Comparison of ENCODE assay signal across 27 mouse cellular contexts in the genomic region with DNA sequence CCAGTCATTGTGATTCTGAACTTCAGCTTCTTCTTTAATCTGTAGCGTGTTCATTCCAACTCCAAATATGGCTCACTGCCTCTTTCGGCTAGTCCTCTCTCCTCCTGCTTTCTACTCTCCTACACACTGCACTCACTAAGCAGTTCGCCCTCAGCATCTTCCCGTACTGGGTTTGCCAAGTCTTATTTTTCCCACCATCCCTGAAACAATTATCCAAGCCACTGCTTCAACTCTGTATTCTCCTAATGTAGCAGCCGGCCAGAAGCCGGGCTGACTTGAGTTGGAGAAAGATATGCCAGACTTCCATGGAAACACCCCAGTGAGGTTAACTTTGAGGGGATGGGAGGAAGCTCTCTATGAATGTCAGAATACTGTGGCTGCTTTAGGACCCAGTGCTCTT. TPM values are rescaled to one million over a fixed set of nuclear protein-coding genes. Genes with fewer than 3 reads are reported as not detected.
DNase-seq lines count a peak whose midpoint lies in the region; ATAC-seq and TF ChIP-seq lines count a peak whose summit lies in the region.
"Had no signal": no experiment of that assay in that cellular context is flagged by ENCODE, and none has a peak within 500 bp of the region (broad histone marks: within the 10 kb centered on the region; RNA-seq: fewer than 3 reads in every experiment).

No protein-coding gene starts in this region.

- no peak overlapping the region for H3K9ac ChIP-seq in forebrain, postnatal 0 days
- no peak overlapping the region for H3K9ac ChIP-seq in hindbrain, embryonic 14.5 days
- H3K9ac ChIP-seq in hindbrain, embryonic 12.5 days = no peak overlapping the region
- H3K9ac ChIP-seq in hindbrain, postnatal 0 days (replicated peaks; ENCODE audit: low read length) = no peak overlapping the region
- no peak overlapping the region for H3K9ac ChIP-seq in hindbrain, embryonic 11.5 days (ENCODE audit: low read depth, low read length)
- H3K9ac ChIP-seq: embryonic facial prominence, embryonic 13.5 days; heart, embryonic 13.5 days; intestine, embryonic 15.5 days had no signal

- H3K4me3 ChIP-seq in forebrain, postnatal 0 days (ENCODE audit: low read depth, low read length) = no peak overlapping the region
- H3K4me3 ChIP-seq in forebrain, embryonic 10.5 days = no peak overlapping the region
- no peak overlapping the region for H3K4me3 ChIP-seq in hindbrain, embryonic 14.5 days (replicated peaks; ENCODE audit: low read length)
- no peak overlapping the region for H3K4me3 ChIP-seq in hindbrain, embryonic 12.5 days
- no peak overlapping the region for H3K4me3 ChIP-seq in hindbrain, postnatal 0 days (ENCODE audit: low read length)
- no peak overlapping the region for H3K4me3 ChIP-seq in hindbrain, embryonic 11.5 days (ENCODE audit: low read depth, low read length)
- H3K4me3 ChIP-seq: embryonic facial prominence, embryonic 10.5 days; embryonic facial prominence, embryonic 13.5 days; heart, adult 2 months; heart, embryonic 10.5 days; heart, embryonic 13.5 days; intestine, embryonic 15.5 days had no signal

- no peaks in the 10 kb centered on the region for H3K9me3 ChIP-seq in forebrain, postnatal 0 days (ENCODE audit: low read length)
- H3K9me3 ChIP-seq in forebrain, embryonic 10.5 days = no peaks in the 10 kb centered on the region
- H3K9me3 ChIP-seq in hindbrain, embryonic 14.5 days (ENCODE audit: control insufficient read depth, low read length) = no peaks in the 10 kb centered on the region
- H3K9me3 ChIP-seq in hindbrain, embryonic 12.5 days (replicated peaks) = no peaks in the 10 kb centered on the region
- H3K9me3 ChIP-seq in hindbrain, postnatal 0 days (ENCODE audit: low read length) = no peaks in the 10 kb centered on the region
- no peaks in the 10 kb centered on the region for H3K9me3 ChIP-seq in hindbrain, embryonic 11.5 days (ENCODE audit: control insufficient read depth, low read length)
- H3K9me3 ChIP-seq: embryonic facial prominence, embryonic 10.5 days; embryonic facial prominence, embryonic 13.5 days; heart, embryonic 10.5 days; heart, embryonic 13.5 days; intestine, embryonic 15.5 days had no signal

- TF ChIP-seq CTCF in forebrain, postnatal 0 days (IDR thresholded peaks at IDR 0.05; ENCODE audit: low read depth) = no peak
- no peak for TF ChIP-seq CTCF in hindbrain, postnatal 0 days (IDR thresholded peaks at IDR 0.05; ENCODE audit: low read depth)

- DNase-seq in forebrain, postnatal 0 days = no peak
- DNase-seq in forebrain, embryonic 10.5 days (ENCODE audit: extremely low spot score, low spot score) = no peak
- no peak for DNase-seq in hindbrain, embryonic 14.5 days (ENCODE audit: low spot score)
- peak; percentile 50 for DNase-seq in hindbrain, postnatal 0 days (ENCODE audit: low spot score)
- DNase-seq in hindbrain, embryonic 11.5 days (ENCODE audit: low spot score) = no peak
- DNase-seq in left cerebral cortex, postnatal 4 days = peak; percentile 3
- DNase-seq in left cerebral cortex, postnatal 36 days (ENCODE audit: low spot score in 2 of 2) = no peak
- DNase-seq: adrenal gland, adult 8-10 months; adrenal gland, postnatal 25 days; cerebellum, adult 11-12 months; cerebellum, adult 8-10 months; cerebellum, postnatal 10 days; cerebellum, postnatal 36 days; embryo, embryonic 11 days; gastrocnemius, postnatal 36 days; heart, adult 2 months; heart, postnatal 14 days; heart, postnatal 4 days; kidney, adult 11 months had no signal

- no peak overlapping the region for H3K27ac ChIP-seq in forebrain, postnatal 0 days (ENCODE audit: low read depth, low read length)
- no peak overlapping the region for H3K27ac ChIP-seq in forebrain, embryonic 10.5 days
- no peak overlapping the region for H3K27ac ChIP-seq in hindbrain, embryonic 14.5 days
- H3K27ac ChIP-seq in hindbrain, embryonic 12.5 days = no peak overlapping the region
- H3K27ac ChIP-seq in hindbrain, postnatal 0 days = 0 out of 2 replicates have a peak overlapping the region, but pooled peaks have one; percentile 20
- H3K27ac ChIP-seq in hindbrain, embryonic 11.5 days (ENCODE audit: low read depth, low read length) = no peak overlapping the region
- H3K27ac ChIP-seq: embryonic facial prominence, embryonic 10.5 days; embryonic facial prominence, embryonic 13.5 days; heart, adult 2 months; heart, embryonic 10.5 days; heart, embryonic 13.5 days; intestine, embryonic 15.5 days had no signal

- no peak overlapping the region for H3K4me2 ChIP-seq in forebrain, postnatal 0 days (ENCODE audit: low read depth)
- no peak overlapping the region for H3K4me2 ChIP-seq in hindbrain, embryonic 14.5 days (replicated peaks)
- H3K4me2 ChIP-seq in hindbrain, embryonic 12.5 days (replicated peaks) = no peak overlapping the region
- no peak overlapping the region for H3K4me2 ChIP-seq in hindbrain, postnatal 0 days (ENCODE audit: low read depth, low read length)
- H3K4me2 ChIP-seq in hindbrain, embryonic 11.5 days (replicated peaks; ENCODE audit: low read depth, low read length) = no peak overlapping the region
- H3K4me2 ChIP-seq: embryonic facial prominence, embryonic 13.5 days; heart, embryonic 13.5 days; intestine, embryonic 15.5 days had no signal

- no peaks in the 10 kb centered on the region for H3K4me1 ChIP-seq in forebrain, postnatal 0 days (ENCODE audit: insufficient read depth)
- H3K4me1 ChIP-seq in forebrain, embryonic 10.5 days = no peaks in the 10 kb centered on the region
- H3K4me1 ChIP-seq in hindbrain, embryonic 14.5 days (replicated peaks; ENCODE audit: control insufficient read depth, insufficient read depth, low read length) = no peaks in the 10 kb centered on the region
- H3K4me1 ChIP-seq in hindbrain, embryonic 12.5 days = no peaks in the 10 kb centered on the region
- no peaks in the 10 kb centered on the region for H3K4me1 ChIP-seq in hindbrain, postnatal 0 days (ENCODE audit: insufficient read depth, low read length)
- no peaks in the 10 kb centered on the region for H3K4me1 ChIP-seq in hindbrain, embryonic 11.5 days (replicated peaks; ENCODE audit: control insufficient read depth, insufficient read depth, low read length)
- H3K4me1 ChIP-seq: embryonic facial prominence, embryonic 10.5 days; embryonic facial prominence, embryonic 13.5 days; heart, embryonic 10.5 days; heart, embryonic 13.5 days; intestine, embryonic 15.5 days had no signal

- intact Hi-C loops in left cerebral cortex, postnatal 4 days (cut with DNase I) = no loop called here
- intact Hi-C loops in left cerebral cortex, postnatal 36 days (cut with DNase I) = no loop called here

- no peaks in the 10 kb centered on the region for H3K27me3 ChIP-seq in forebrain, postnatal 0 days (ENCODE audit: insufficient read depth, low read length)
- peaks cover 62% of the 10 kb centered on the region for H3K27me3 ChIP-seq in forebrain, embryonic 10.5 days (ENCODE audit: poor library complexity, severe bottlenecking)
- no peaks in the 10 kb centered on the region for H3K27me3 ChIP-seq in hindbrain, embryonic 14.5 days (ENCODE audit: control insufficient read depth, insufficient read depth, low read length)
- H3K27me3 ChIP-seq in hindbrain, embryonic 12.5 days = no peaks in the 10 kb centered on the region
- H3K27me3 ChIP-seq in hindbrain, postnatal 0 days (ENCODE audit: insufficient read depth, low read length) = no peaks in the 10 kb centered on the region
- no peaks in the 10 kb centered on the region for H3K27me3 ChIP-seq in hindbrain, embryonic 11.5 days (ENCODE audit: control insufficient read depth, insufficient read depth, low read length)
- H3K27me3 ChIP-seq: heart, embryonic 13.5 days; intestine, embryonic 15.5 days had no signal

- no peaks in the 10 kb centered on the region for H3K36me3 ChIP-seq in forebrain, postnatal 0 days (ENCODE audit: insufficient read depth)
- H3K36me3 ChIP-seq in forebrain, embryonic 10.5 days (replicated peaks) = peaks cover 4% of the 10 kb centered on the region; the same call in 1 of the 2 replicates
- H3K36me3 ChIP-seq in hindbrain, embryonic 14.5 days (replicated peaks; ENCODE audit: control insufficient read depth, insufficient read depth) = no peaks in the 10 kb centered on the region
- no peaks in the 10 kb centered on the region for H3K36me3 ChIP-seq in hindbrain, embryonic 12.5 days
- H3K36me3 ChIP-seq in hindbrain, postnatal 0 days (ENCODE audit: insufficient read depth, low read length) = no peaks in the 10 kb centered on the region
- H3K36me3 ChIP-seq in hindbrain, embryonic 11.5 days (ENCODE audit: control insufficient read depth, insufficient read depth, low read length) = no peaks in the 10 kb centered on the region
- H3K36me3 ChIP-seq: heart, embryonic 10.5 days; intestine, embryonic 15.5 days had no signal

- WGBS in forebrain, postnatal 0 days = 79% methylated on average over 6 of the region's 6 CpGs
- WGBS in forebrain, embryonic 10.5 days = 95% methylated on average over 6 of the region's 6 CpGs
- 82% methylated on average over 6 of the region's 6 CpGs for WGBS in hindbrain, embryonic 14.5 days
- WGBS in hindbrain, embryonic 12.5 days = 94% methylated on average over 6 of the region's 6 CpGs
- WGBS in hindbrain, postnatal 0 days = 77% methylated on average over 6 of the region's 6 CpGs
- WGBS in hindbrain, embryonic 11.5 days = 93% methylated on average over 6 of the region's 6 CpGs

- peak; percentile 60 for ATAC-seq in forebrain, postnatal 0 days
- ATAC-seq in hindbrain, embryonic 14.5 days (ENCODE audit: low FRiP score) = peak; percentile 37; the same call in 1 of the 2 replicates
- ATAC-seq in hindbrain, embryonic 12.5 days (ENCODE audit: low FRiP score) = no peak
- peak; percentile 83 for ATAC-seq in hindbrain, postnatal 0 days
- no peak for ATAC-seq in hindbrain, embryonic 11.5 days (ENCODE audit: low FRiP score)
- ATAC-seq: activated CD4-positive, CD25-positive, alpha-beta regulatory T cell, adult 4 months; forebrain, embryonic 14.5 days; intestine, embryonic 15.5 days had no signal

RNA-seq across cellular contexts. Expression of a gene that starts 36.7 kb away (rescaled TPM):
- total RNA-seq in forebrain, postnatal 0 days (2014; rRNA removed) = 13.2 and 18.3 TPM in 2 replicates
- 4.5 and 7.7 TPM in 2 replicates for polyA plus RNA-seq in forebrain, postnatal 0 days (2015; fragmentation: Nextera tagmentation; extraction: Ambion mirVana)
- 13.7 and 17.5 TPM in 2 replicates for polyA plus RNA-seq in forebrain, embryonic 10.5 days (2016; fragmentation: Nextera tagmentation; extraction: Ambion mirVana)
- polyA plus RNA-seq in hindbrain, embryonic 14.5 days (2014; fragmentation: Nextera tagmentation; extraction: Ambion mirVana) = 10.3 and 11.8 TPM in 2 replicates
- 25.9 and 33.1 TPM in 2 replicates for polyA plus RNA-seq in hindbrain, embryonic 12.5 days (2016; fragmentation: Nextera tagmentation; extraction: Ambion mirVana)
- total RNA-seq in hindbrain, postnatal 0 days (2014; rRNA removed) = 28.9 and 29.8 TPM in 2 replicates
- polyA plus RNA-seq in hindbrain, postnatal 0 days (2015; fragmentation: Nextera tagmentation; extraction: Ambion mirVana) = 8.2 and 9.4 TPM in 2 replicates
- 18.2 and 20.6 TPM in 2 replicates for polyA plus RNA-seq in hindbrain, embryonic 11.5 days (2014; fragmentation: Nextera tagmentation; extraction: Ambion mirVana)
- 10 to 100 TPM; 19.2 to 19.9 TPM for total RNA-seq in left cerebral cortex, postnatal 4 days (2021)
- total RNA-seq in left cerebral cortex, postnatal 36 days (2021) = 10 to 100 TPM; 18.8 to 28.0 TPM

Comparison
In these comparisons a context has a peak if more than half of its experiments do, and no peak if none do; other contexts are left out.
1. ATAC-seq: peak in forebrain, postnatal 0 days (single experiment), hindbrain, embryonic 14.5 days (single experiment) and hindbrain, postnatal 0 days (single experiment); none in hindbrain, embryonic 12.5 days (single experiment) and hindbrain, embryonic 11.5 days (single experiment).
2. DNase-seq: peak in hindbrain, postnatal 0 days (single experiment) and left cerebral cortex, postnatal 4 days (single experiment); none in forebrain, postnatal 0 days (single experiment), forebrain, embryonic 10.5 days (single experiment), hindbrain, embryonic 14.5 days (single experiment), hindbrain, embryonic 11.5 days (single experiment) and left cerebral cortex, postnatal 36 days (0 of 2).